Mouse (Mus musculus) bone marrow macrophage, adult 2 months (primary cell): Measurements from ENCODE around the gene Gm7138.
"Not testable (repeated sequence)": the region's sequence is repeated elsewhere in the genome, so short reads cannot be mapped to it uniquely, and the experiment has no call there.

Experiments
- CTCF ChIP-seq: IDR thresholded peaks from 2 replicates; pipeline ENCODE4 v1.5.1; 2012; ENCODE audit warnings: low read depth, mild to moderate bottlenecking, low read length, moderate library complexity
- POLR2A ChIP-seq: IDR thresholded peaks from 2 replicates; pipeline ENCODE4 v1.6.1; 2012; ENCODE audit warnings: mild to moderate bottlenecking, low read depth, low read length, borderline replicate concordance

DNA sequence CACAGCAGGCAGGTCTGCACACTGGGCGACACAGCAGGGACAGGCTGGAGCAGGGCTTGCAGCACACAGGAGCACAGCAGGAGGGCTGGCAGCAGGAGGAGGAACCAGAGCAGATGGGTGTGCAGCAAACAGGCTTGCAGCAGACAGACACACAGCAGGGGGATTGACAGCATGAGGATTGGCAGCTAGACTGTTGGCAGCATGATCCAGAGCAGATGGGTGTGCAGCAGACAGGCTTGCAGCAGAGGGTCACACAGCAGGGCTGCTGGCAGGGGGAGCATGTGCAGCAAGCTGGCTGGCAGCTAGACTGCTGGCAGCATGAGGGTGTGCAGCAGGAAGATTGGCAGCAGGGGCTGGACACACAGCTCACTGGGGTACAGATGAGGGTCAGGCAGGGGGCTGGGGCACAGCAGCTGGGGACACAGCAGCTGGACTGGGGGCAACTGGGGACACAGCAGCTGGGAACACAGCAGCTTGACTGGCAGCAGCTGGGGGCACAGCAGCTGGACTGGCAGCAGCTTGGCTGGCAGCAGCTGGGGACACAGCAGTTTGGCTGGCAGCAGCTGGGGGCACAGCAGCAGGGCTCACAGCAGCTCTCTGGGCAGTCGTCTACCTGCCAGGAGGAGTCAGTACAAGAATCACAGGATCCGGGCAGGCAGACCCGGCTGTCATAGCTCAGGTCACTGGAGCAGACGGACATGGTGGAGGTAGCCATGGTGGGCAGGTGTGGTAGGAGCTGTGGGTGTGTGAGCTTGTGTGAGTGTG, 34.6 kb downstream of the Gm7138 start, which contains the start of gene Gm18596:
- not testable (repeated sequence) for TF ChIP-seq CTCF, POLR2A
